Mouse (Mus musculus) lung, adult 2 months (tissue): Measurements from ENCODE around the gene Grcc10.

Experiments
- CTCF ChIP-seq: fragments of 200-500 bp; IDR thresholded peaks from 2 replicates; pipeline ENCODE4 v1.5.1; 2011; ENCODE audit warnings: mild to moderate bottlenecking, low read length, control low read depth; ENCODE audit not compliant: insufficient read depth
- POLR2A ChIP-seq: fragments of 200-500 bp; IDR thresholded peaks from 2 replicates; pipeline ENCODE4 v1.6.1; 2011; ENCODE audit warnings: low read depth, mild to moderate bottlenecking, control low read depth, low read length, borderline replicate concordance; ENCODE audit errors: extremely low read depth

GRCm38 (mm10) chr6:124787722-124788121 lies 46.5 kb upstream of the Grcc10 start:
- no peak for TF ChIP-seq CTCF
- TF ChIP-seq POLR2A = no peak
